Mouse (Mus musculus): Measurements from ENCODE around the gene Tdrd3. TPM values are rescaled to one million over a fixed set of nuclear protein-coding genes. Genes with fewer than 3 reads are reported as not detected.

The Tdrd3 gene
- polyA plus RNA-seq, 1 experiment, result 24.0 TPM

DNA sequence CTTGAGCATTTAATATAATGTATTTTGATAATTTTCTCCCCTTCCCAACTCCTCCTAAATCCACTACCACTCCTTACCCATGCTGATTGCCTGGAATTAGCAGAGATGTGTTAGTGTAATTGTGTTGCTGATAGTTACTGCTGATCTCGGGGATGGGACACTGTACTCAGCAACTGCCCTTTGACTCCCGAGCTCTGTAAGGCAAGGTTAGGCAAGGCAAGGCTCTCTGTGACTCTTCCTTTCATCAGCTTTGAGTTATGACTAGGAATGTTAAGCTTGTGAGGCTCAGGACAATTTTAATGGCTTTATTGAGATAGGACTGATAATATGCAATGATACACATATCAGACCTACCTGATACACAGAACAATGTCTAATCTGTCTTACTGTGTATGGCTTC, 56.3 kb downstream of the Tdrd3 start:
- no peak overlapping the region for H3K27ac ChIP-seq (ENCODE audit: insufficient read depth, low read length)
- no peaks in the 10 kb centered on the region for H3K4me1 ChIP-seq (ENCODE audit: control insufficient read depth, insufficient read depth, low read length)
- TF ChIP-seq POLR2A (IDR thresholded peaks at IDR 0.05; ENCODE audit: extremely low read depth, insufficient read depth, low read length) (no peak), CTCF (IDR thresholded peaks at IDR 0.05; ENCODE audit: extremely low read depth, insufficient read depth, low read length) (no peak)
- H3K4me3 ChIP-seq (ENCODE audit: insufficient read depth, low read length), result no peak overlapping the region

DNA sequence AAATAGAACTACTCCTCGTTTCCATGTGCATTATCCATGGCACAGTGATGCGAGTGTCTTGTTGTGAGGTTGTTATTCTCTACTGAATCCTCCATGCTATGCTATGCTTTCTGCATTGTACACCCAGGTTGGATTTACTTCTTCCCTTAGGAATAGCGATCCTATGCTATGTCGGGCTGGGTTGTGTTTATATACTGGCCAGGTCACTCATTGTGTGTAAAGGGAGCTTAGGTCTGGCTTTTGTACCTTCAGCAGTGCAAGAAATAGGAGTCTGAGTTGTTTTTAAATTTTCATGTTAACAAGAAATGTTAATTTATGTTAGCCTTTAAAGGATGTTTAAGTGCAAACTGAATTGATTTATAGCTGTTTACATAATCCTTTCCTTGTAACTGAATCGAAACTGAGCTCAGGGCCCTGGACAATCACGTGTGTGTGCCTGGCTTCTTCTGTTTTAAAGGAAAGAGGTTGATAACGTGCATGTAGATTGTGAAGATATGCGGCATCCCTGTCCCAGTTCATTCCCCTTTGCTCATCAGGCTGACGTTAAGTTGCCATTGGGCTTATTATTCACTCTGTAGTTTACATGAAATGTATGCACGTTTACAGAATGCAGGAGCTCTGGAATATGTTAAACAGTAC, 59.4 kb downstream of the Tdrd3 start:
- no peak for TF ChIP-seq POLR2A (IDR thresholded peaks at IDR 0.05; ENCODE audit: extremely low read depth, insufficient read depth, low read length)
- TF ChIP-seq CTCF (IDR thresholded peaks at IDR 0.05; ENCODE audit: extremely low read depth, insufficient read depth, low read length), result no peak
- Histone ChIP-seq H3K4me3 (ENCODE audit: insufficient read depth, low read length) (no peak overlapping the region), H3K4me1 (ENCODE audit: control insufficient read depth, insufficient read depth, low read length) (no peaks in the 10 kb centered on the region), H3K27ac (ENCODE audit: insufficient read depth, low read length) (no peak overlapping the region)

DNA sequence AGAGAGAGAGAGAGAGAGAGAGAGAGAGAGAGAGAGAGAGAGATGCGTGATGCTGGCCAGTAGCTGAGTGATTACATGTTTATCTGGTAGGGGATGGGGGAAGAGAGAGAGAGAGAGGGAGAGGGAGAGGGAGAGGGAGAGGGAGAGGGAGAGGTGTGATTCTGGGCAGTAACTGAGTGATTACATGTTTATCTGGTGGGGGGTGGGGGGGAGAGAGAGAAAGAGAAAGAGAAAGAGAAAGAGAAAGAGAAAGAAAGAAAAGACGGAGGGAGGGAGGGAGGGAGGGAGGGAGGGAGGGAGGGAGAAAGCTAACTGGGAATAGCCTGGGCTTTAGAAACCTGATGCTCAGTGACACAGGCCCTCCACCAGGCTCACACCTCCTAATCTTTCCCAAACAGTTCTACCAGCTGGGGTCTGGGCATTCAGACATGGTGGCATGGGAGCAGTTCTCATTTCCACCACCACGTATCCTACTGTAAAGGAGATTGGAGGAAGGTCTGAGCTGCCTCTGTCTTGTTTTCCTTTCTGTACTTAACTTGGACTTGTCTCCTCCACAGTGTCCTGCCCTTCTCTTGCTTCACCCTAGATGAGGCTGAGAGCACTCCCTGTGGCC, 62.0 kb downstream of the Tdrd3 start:
- H3K4me3 ChIP-seq (ENCODE audit: insufficient read depth, low read length), result no peak overlapping the region
- no peak overlapping the region for H3K27ac ChIP-seq (ENCODE audit: insufficient read depth, low read length)
- no peaks in the 10 kb centered on the region for H3K4me1 ChIP-seq (ENCODE audit: control insufficient read depth, insufficient read depth, low read length)
- TF ChIP-seq CTCF (IDR thresholded peaks at IDR 0.05; ENCODE audit: extremely low read depth, insufficient read depth, low read length), result no peak
- no peak for TF ChIP-seq POLR2A (IDR thresholded peaks at IDR 0.05; ENCODE audit: extremely low read depth, insufficient read depth, low read length)

DNA sequence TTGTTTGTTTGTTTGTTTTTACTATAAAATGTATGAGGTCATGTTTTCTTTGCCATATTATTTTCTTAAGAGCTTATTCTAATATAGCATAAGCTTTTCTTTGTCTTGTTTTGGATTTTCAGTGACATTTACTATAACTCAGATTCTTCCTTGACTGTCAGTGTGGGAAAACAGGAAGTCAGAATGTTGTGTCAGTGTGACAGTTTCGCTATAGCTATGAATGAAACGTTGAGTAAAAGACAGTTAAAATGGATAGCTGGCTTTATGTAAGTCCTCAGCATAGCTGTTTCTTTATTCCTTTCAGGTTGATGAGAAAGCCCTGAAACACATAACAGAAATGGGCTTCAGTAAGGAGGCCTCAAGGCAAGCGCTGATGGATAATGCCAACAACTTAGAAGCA, 69.4 kb downstream of the Tdrd3 start:
- H3K4me1 ChIP-seq (ENCODE audit: control insufficient read depth, insufficient read depth, low read length), result no peaks in the 10 kb centered on the region
- H3K4me3 ChIP-seq (ENCODE audit: insufficient read depth, low read length), result no peak overlapping the region
- no peak for TF ChIP-seq POLR2A (IDR thresholded peaks at IDR 0.05; ENCODE audit: extremely low read depth, insufficient read depth, low read length)
- TF ChIP-seq CTCF (IDR thresholded peaks at IDR 0.05; ENCODE audit: extremely low read depth, insufficient read depth, low read length), result no peak
- H3K27ac ChIP-seq (ENCODE audit: insufficient read depth, low read length), result no peak overlapping the region

DNA sequence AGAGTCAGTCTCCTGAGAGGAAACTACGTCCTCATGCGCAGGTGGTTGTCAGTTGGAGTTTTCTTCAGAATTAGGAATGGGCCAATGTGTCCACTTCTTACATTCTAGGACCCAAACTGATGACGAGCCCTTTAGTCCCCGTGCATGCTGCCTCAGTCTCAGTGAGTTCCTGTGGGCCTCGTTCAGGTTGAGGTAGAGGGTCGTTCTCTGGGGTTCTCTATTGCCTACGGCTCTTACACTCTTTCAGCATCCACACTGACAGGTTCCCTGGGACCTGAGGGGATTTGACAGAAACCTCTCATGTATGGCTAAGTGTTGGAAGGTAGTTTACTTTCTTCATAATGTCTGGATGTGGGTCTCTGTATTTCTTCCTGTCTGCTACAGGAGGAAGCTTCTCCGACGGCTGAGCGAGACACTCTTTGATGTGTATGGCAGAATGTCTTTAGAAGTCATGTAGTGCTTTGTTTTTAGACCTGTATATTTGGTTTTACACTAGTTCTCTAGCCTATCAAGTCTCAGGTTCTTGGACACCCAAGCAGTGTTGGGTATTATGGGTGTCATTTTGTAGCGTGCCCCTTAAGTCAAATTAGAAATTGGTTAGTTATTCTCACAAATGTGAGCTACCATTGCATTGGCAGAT, 81.6 kb downstream of the Tdrd3 start:
- H3K4me3 ChIP-seq (ENCODE audit: insufficient read depth, low read length), result no peak overlapping the region
- TF ChIP-seq CTCF (IDR thresholded peaks at IDR 0.05; ENCODE audit: extremely low read depth, insufficient read depth, low read length), result no peak
- no peak for TF ChIP-seq POLR2A (IDR thresholded peaks at IDR 0.05; ENCODE audit: extremely low read depth, insufficient read depth, low read length)
- no peak overlapping the region for H3K27ac ChIP-seq (ENCODE audit: insufficient read depth, low read length)
- no peaks in the 10 kb centered on the region for H3K4me1 ChIP-seq (ENCODE audit: control insufficient read depth, insufficient read depth, low read length)

DNA sequence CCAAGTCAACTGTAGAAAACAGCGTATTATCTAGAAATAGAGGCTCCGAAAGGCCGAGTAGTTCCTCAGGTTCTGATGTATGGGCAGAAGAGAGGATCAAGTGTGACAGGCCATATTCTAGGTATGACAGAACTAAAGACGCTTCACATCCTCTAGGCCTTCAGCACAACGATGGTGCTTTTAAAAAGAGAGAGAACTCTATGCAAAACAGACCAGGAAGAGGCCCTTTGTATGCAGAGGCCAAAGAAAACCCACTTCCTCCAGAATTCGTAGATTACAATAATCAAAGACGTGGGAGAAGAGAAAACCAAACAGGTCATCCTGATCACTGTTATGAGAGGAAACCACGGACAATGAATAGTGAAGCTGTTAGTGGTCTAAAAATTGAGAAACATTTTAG, 89.5 kb downstream of the Tdrd3 start:
- Histone ChIP-seq H3K4me1 (ENCODE audit: control insufficient read depth, insufficient read depth, low read length) (no peaks in the 10 kb centered on the region), H3K4me3 (ENCODE audit: insufficient read depth, low read length) (no peak overlapping the region), H3K27ac (ENCODE audit: insufficient read depth, low read length) (no peak overlapping the region)
- TF ChIP-seq POLR2A (IDR thresholded peaks at IDR 0.05; ENCODE audit: extremely low read depth, insufficient read depth, low read length), result no peak
- no peak for TF ChIP-seq CTCF (IDR thresholded peaks at IDR 0.05; ENCODE audit: extremely low read depth, insufficient read depth, low read length)

DNA sequence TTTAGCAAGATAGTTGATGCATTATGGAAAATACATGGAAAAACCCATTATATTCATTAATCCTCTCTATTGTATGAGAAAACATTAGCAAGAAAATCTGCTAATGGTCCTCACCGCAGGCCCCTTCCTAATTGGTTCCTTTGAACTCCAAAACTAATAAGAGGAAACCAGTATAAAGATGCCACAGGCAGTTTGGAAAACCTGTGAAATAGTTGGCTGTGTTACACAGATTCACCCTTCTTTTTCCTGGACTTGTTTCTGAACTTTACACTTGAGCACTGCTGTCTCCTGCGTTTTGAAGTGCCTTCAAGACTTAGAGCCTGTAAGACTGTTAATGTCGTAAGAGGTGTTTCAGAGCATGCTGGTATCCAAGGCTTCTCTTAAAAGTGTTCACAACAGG, 98.8 kb downstream of the Tdrd3 start:
- Histone ChIP-seq H3K27ac (ENCODE audit: insufficient read depth, low read length) (no peak overlapping the region), H3K4me3 (ENCODE audit: insufficient read depth, low read length) (no peak overlapping the region), H3K4me1 (ENCODE audit: control insufficient read depth, insufficient read depth, low read length) (no peaks in the 10 kb centered on the region)
- TF ChIP-seq CTCF (IDR thresholded peaks at IDR 0.05; ENCODE audit: extremely low read depth, insufficient read depth, low read length) (no peak), POLR2A (IDR thresholded peaks at IDR 0.05; ENCODE audit: extremely low read depth, insufficient read depth, low read length) (no peak)

DNA sequence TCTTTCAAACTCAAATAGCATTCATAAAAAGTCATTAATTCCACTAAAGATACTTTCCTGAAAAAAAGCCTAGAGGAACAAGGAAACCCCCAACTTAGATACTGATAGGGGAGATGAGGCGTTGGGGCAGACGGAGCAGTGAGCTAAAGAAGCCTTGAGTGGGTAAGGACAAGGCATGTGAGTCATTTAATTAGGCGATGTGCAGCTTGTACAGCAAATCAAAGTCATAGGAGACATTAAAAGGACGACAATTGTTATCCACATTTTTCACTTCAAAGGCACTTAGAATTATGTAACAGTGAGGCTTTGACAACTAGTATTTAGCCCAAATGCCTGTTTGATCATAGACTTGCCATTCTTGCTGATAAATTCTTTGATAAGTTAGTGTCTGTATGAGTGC, 100.9 kb downstream of the Tdrd3 start:
- Histone ChIP-seq H3K4me1 (ENCODE audit: control insufficient read depth, insufficient read depth, low read length) (no peaks in the 10 kb centered on the region), H3K27ac (ENCODE audit: insufficient read depth, low read length) (no peak overlapping the region), H3K4me3 (ENCODE audit: insufficient read depth, low read length) (no peak overlapping the region)
- TF ChIP-seq CTCF (IDR thresholded peaks at IDR 0.05; ENCODE audit: extremely low read depth, insufficient read depth, low read length) (no peak), POLR2A (IDR thresholded peaks at IDR 0.05; ENCODE audit: extremely low read depth, insufficient read depth, low read length) (no peak)

DNA sequence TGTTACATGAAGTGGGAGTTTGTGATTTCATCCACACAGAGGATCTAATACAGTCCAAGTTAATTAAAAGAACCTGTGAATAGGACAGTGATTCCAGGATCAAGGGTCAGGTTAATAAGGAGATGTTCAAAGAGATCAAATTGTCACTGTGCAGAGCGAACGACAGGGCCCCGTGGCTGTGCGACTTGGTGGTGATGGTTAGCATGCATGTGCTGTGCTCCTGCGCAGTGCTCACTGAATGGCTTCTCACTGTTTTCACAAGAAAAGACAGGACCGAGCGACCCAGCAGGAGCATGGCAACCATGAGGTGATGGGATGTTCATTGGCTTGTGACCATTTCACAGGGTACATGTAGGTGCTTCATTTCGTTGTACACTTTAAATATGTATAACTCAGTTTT, 115.4 kb downstream of the Tdrd3 start:
- H3K27ac ChIP-seq (ENCODE audit: insufficient read depth, low read length), result no peak overlapping the region
- TF ChIP-seq CTCF (IDR thresholded peaks at IDR 0.05; ENCODE audit: extremely low read depth, insufficient read depth, low read length), result no peak
- TF ChIP-seq POLR2A (IDR thresholded peaks at IDR 0.05; ENCODE audit: extremely low read depth, insufficient read depth, low read length), result no peak
- H3K4me1 ChIP-seq (ENCODE audit: control insufficient read depth, insufficient read depth, low read length), result no peaks in the 10 kb centered on the region
- no peak overlapping the region for H3K4me3 ChIP-seq (ENCODE audit: insufficient read depth, low read length)

Data from cortical plate, adult 2 months (tissue).